Mouse (Mus musculus): ENCODE measurements around the gene Lgals2. TPM values are rescaled to one million over a fixed set of nuclear protein-coding genes. Genes with fewer than 3 reads are reported as not detected.

The Lgals2 gene
- total and polyA plus RNA-seq, 3 experiments = not detected

DNA sequence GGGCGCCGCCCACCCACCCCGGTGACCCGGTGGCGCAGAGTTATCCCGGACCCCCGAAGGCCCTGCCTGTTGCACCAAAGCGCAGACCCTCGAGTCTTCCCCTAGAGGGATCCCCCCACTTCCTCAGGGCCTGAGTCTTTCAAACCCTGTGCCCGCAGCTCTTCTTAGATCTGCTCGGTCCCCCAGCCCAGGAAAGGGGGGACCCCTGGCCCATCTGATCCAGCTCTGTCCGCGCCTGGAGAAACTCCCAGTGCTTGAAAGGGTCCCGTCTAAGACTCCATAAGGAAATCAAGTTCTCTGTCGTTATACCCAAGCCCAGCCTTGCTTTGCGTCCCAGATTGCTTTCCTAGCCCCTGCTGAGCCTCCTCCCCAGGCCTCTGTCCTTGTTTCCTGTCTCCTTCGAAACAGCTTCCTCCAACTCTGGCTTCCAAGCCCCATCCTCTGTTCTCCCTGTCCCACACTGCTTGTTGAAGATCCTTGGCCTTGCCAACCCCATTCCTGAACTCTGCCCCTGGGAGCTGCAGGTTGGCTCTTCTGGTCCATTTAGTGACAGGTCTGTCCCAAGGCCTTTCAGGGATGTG, 22.6 kb upstream of the Lgals2 start:
- Histone ChIP-seq H3K79me2 (ENCODE audit: control insufficient read depth, insufficient read depth, low read length, poor library complexity) (peaks cover 9% of the 10 kb centered on the region), H3K4me1 (ENCODE audit: control insufficient read depth in 1 of 2, insufficient read depth in 2 of 2, low read length in 2 of 2) (peaks cover 0 to 6% of the 10 kb centered on the region in 2 experiments; a peak in 2 of 4 replicates), H3K4me3 (ENCODE audit: control insufficient read depth in 1 of 2, insufficient read depth in 1 of 2, low read depth in 2 of 2, low read length in 2 of 2) (peak overlapping the region; percentile 62 to 70), H3K27me3 (ENCODE audit: control insufficient read depth in 1 of 2, insufficient read depth in 2 of 2, low read length in 2 of 2) (no peaks in the 10 kb centered on the region), H3K27ac (ENCODE audit: control insufficient read depth, low read depth, low read length) (peak overlapping the region; percentile 41), H3K36me3 (ENCODE audit: control insufficient read depth in 1 of 2, insufficient read depth in 2 of 2, low read length in 2 of 2) (peaks cover 0 to 8% of the 10 kb centered on the region in 2 experiments; a peak in 2 of 4 replicates), H3K9ac (ENCODE audit: control insufficient read depth, low read depth, low read length, poor library complexity, severe bottlenecking) (peak overlapping the region; percentile 92), H3K9me3 (replicated peaks; ENCODE audit: insufficient read depth, low read length) (no peaks in the 10 kb centered on the region)
- DNase-seq (ENCODE audit: low read depth, low spot score) = peak; percentile 49
- TF ChIP-seq POLR2AphosphoS2 (IDR thresholded peaks at IDR 0.05; ENCODE audit: low read length) = no peak
- no peak for TF ChIP-seq USF2 (IDR thresholded peaks at IDR 0.05; ENCODE audit: borderline replicate concordance in 1 of 2, insufficient read depth in 1 of 2, low read depth in 1 of 2, low read length in 2 of 2)
- TF ChIP-seq MEF2A (IDR thresholded peaks at IDR 0.05; ENCODE audit: extremely low read depth, insufficient replicate concordance, low read depth, low read length, poor library complexity, severe bottlenecking) = no peak
- no peak for TF ChIP-seq ZC3H11A (IDR thresholded peaks at IDR 0.05; ENCODE audit: low read depth, low read length)
- no peak for TF ChIP-seq SMC3 (IDR thresholded peaks at IDR 0.05; ENCODE audit: low read depth, low read length)
- no peak for TF ChIP-seq USF1 (IDR thresholded peaks at IDR 0.05; ENCODE audit: low read depth, low read length)
- no peak for TF ChIP-seq ZMIZ1 (IDR thresholded peaks at IDR 0.05; ENCODE audit: low read depth, low read length)
- no peak for TF ChIP-seq KAT2A (conservative IDR thresholded peaks at IDR 0.05; ENCODE audit: low read depth, low read length)
- no peak for TF ChIP-seq NRF1 (IDR thresholded peaks at IDR 0.05; ENCODE audit: insufficient read depth, low read depth, low read length, poor library complexity, severe bottlenecking)
- TF ChIP-seq MYB (IDR thresholded peaks at IDR 0.05; ENCODE audit: low read depth, low read length) = no peak
- TF ChIP-seq RAD21 (IDR thresholded peaks at IDR 0.05; ENCODE audit: low read depth, low read length) = no peak
- no peak for TF ChIP-seq MYC (IDR thresholded peaks at IDR 0.05; ENCODE audit: low read depth, low read length)
- no peak for TF ChIP-seq EP300 (IDR thresholded peaks at IDR 0.05; ENCODE audit: low read depth in 1 of 2, low read length in 2 of 2)
- TF ChIP-seq TBP (IDR thresholded peaks at IDR 0.05; ENCODE audit: low read depth, low read length) = no peak
- no peak for TF ChIP-seq GATA1 (IDR thresholded peaks at IDR 0.05; ENCODE audit: low read depth, low read length)
- no peak for TF ChIP-seq MXI1 (IDR thresholded peaks at IDR 0.05; ENCODE audit: low read depth, low read length)
- TF ChIP-seq E2F4 (IDR thresholded peaks at IDR 0.05; ENCODE audit: borderline replicate concordance, low read depth, low read length) = no peak

DNA sequence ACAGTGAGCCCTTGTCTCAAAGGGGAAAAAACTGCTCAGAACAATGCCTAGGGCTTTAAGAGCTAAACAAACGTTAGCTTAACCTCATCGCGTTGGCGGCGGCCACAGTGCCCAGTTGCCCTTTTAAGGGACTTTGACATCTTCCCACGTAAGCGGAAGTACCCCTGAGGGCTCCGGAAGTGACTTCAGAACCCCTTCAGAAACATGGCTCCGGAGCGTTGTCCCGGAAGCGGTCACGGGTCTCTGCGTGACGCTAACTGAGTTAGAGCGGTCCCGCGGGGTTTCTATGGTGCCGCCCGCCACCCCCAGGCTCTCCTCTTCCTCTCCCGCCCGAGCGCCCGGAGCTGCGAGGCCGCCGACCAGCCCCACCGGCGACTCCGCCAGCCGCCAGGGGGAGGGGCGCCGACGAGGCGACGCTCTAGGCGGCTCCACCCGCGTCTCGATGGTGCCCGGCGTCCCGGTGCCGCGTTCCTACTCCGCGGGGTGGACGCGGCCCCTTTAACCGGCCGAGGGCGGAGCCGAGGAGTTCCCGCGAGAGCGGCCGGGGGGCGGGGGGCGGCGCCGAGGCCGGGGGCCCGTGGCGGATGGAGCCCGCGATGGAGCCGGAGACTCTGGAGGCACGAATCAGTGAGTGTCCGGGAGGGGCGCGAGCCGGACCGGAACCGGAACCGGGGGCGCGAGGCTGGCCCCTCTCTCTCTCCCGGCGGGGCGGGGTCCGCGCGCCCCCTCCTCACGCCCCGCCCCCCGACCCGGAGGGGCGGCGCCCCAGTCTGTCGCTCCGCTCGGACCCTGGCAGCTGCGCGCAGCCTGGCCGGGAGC, 21.9 kb upstream of the Lgals2 start, which contains the start of gene Gga1:
Gene Gga1 (plus strand): TSS at position 200 of the 819 bp plus-strand sequence.
- Histone ChIP-seq H3K27ac (ENCODE audit: control insufficient read depth, low read depth, low read length) (peak within 1 kb of the TSS; percentile 94), H3K4me1 (ENCODE audit: control insufficient read depth in 1 of 2, insufficient read depth in 2 of 2, low read length in 2 of 2) (peaks cover 2 to 6% of the 10 kb centered on the region in 2 experiments; a peak in 3 of 4 replicates), H3K4me3 (ENCODE audit: control insufficient read depth in 1 of 2, insufficient read depth in 1 of 2, low read depth in 2 of 2, low read length in 2 of 2) (peak within 1 kb of the TSS; percentile 62 to 70), H3K9ac (ENCODE audit: control insufficient read depth, low read depth, low read length, poor library complexity, severe bottlenecking) (peak within 1 kb of the TSS; percentile 92), H3K27me3 (ENCODE audit: control insufficient read depth in 1 of 2, insufficient read depth in 2 of 2, low read length in 2 of 2) (no peaks in the 10 kb centered on the region), H3K36me3 (ENCODE audit: control insufficient read depth in 1 of 2, insufficient read depth in 2 of 2, low read length in 2 of 2) (peaks cover 0 to 8% of the 10 kb centered on the region in 2 experiments; a peak in 2 of 4 replicates), H3K9me3 (replicated peaks; ENCODE audit: insufficient read depth, low read length) (no peaks in the 10 kb centered on the region), H3K79me2 (ENCODE audit: control insufficient read depth, insufficient read depth, low read length, poor library complexity) (peaks cover 9% of the 10 kb centered on the region)
- peak; percentile 97 for DNase-seq (ENCODE audit: low read depth, low spot score)
- peak in 2 of 3 experiments; percentile 3 to 26; a peak in 1 of 6 replicates for TF ChIP-seq CTCF (IDR thresholded peaks at IDR 0.05 in 2 of 3, conservative IDR thresholded peaks at IDR 0.05 in 1 of 3; ENCODE audit: control insufficient read depth in 1 of 3, insufficient read depth in 1 of 3, low read depth in 2 of 3, low read length in 3 of 3, poor library complexity in 1 of 3, severe bottlenecking in 1 of 3)
- peak; percentile 94 for TF ChIP-seq CHD2 (IDR thresholded peaks at IDR 0.05; ENCODE audit: low read length)
- TF ChIP-seq MAFK (IDR thresholded peaks at IDR 0.05; ENCODE audit: borderline replicate concordance, low read depth, low read length) = no peak
- TF ChIP-seq ETS1 (IDR thresholded peaks at IDR 0.05; ENCODE audit: low read depth, low read length) = peak; percentile 77
- 0 out of 2 replicates have a peak, but pooled peaks have one; percentile 0 for TF ChIP-seq MAX (IDR thresholded peaks at IDR 0.05; ENCODE audit: low read length)
- no peak for TF ChIP-seq POLR2AphosphoS5 (IDR thresholded peaks at IDR 0.05; ENCODE audit: borderline replicate concordance, low read depth, low read length)
- TF ChIP-seq EP300 (IDR thresholded peaks at IDR 0.05; ENCODE audit: low read depth in 1 of 2, low read length in 2 of 2) = no peak; a peak in 1 of 4 replicates
- TF ChIP-seq TAL1 (IDR thresholded peaks at IDR 0.05; ENCODE audit: low read length) = no peak
- TF ChIP-seq POLR2A (IDR thresholded peaks at IDR 0.05; ENCODE audit: control insufficient read depth in 1 of 2, insufficient read depth in 1 of 2, low read depth in 1 of 2, low read length in 2 of 2, poor library complexity in 1 of 2) = peak; percentile 62 to 76; a peak in 3 of 4 replicates
- peak; percentile 83 for TF ChIP-seq SIN3A (IDR thresholded peaks at IDR 0.05; ENCODE audit: low read length)
- peak; percentile 94 for TF ChIP-seq MAZ (IDR thresholded peaks at IDR 0.05; ENCODE audit: low read depth, low read length)
- TF ChIP-seq ZNF384 (IDR thresholded peaks at IDR 0.05; ENCODE audit: low read depth, low read length) = no peak
- TF ChIP-seq TCF12 (IDR thresholded peaks at IDR 0.05; ENCODE audit: low read depth, low read length) = no peak
- TF ChIP-seq E2F4 (IDR thresholded peaks at IDR 0.05; ENCODE audit: borderline replicate concordance, low read depth, low read length) = no peak
- TF ChIP-seq MXI1 (IDR thresholded peaks at IDR 0.05; ENCODE audit: low read depth, low read length) = peak; percentile 60
